Mouse (Mus musculus) liver, embryonic 18 days (tissue): ENCODE data around the gene Gucy1a1. TPM values are rescaled to one million over a fixed set of nuclear protein-coding genes. Genes with fewer than 3 reads are reported as not detected.

ENCODE experiments used
- polyA plus RNA-seq: library from polyadenylated mRNA; depleted of rRNA; stranded (reverse); fragments of >200 nt; gene quantifications from 2 replicates; pipeline ENCODE4 v1.2.3, GENCODE M21; 2012; rRNA removed

Gucy1a1 gene
- polyA plus RNA-seq, result 4.2 and 4.4 TPM in 2 replicates

DNA sequence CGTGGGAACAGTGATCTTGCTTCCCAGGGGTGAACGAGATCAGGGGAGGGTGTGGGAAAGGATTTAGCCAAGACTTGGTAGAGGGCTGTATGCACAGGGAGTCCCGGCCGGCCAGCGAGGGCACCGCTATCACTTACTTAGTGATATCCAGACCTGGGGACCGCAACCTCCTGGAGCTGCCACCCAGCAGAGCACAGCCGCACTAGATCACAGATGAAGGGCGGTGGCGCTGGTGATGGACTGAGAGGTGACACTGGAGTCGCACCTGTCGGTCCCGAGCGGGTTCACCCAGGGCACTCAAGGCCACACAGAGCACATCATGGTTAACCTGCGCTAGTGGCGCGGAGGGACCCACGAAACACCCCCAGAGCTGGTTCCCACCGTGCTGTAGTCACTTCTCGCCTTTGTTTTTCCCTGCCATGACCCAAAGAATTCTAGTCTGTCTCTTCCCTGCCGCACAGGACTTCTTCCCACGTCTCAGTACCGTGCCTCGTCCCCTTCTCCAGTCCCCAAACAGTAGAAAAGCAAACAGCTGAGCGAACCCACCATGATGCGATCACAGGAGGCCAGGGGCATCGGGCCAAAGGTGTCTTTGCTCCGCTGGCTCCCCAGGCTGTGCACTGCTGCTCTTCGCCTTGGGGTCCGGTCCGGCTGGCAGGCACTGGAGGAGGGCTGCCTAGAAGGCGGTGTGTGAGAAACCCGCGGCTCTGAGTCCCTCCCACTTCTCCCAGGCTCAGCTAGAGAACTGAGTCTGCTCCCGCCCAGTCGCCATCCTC is at the start of gene Gucy1a1:
Gucy1a1 (minus strand) TSS at position 664 of the 776 bp plus-strand sequence.

DNA sequence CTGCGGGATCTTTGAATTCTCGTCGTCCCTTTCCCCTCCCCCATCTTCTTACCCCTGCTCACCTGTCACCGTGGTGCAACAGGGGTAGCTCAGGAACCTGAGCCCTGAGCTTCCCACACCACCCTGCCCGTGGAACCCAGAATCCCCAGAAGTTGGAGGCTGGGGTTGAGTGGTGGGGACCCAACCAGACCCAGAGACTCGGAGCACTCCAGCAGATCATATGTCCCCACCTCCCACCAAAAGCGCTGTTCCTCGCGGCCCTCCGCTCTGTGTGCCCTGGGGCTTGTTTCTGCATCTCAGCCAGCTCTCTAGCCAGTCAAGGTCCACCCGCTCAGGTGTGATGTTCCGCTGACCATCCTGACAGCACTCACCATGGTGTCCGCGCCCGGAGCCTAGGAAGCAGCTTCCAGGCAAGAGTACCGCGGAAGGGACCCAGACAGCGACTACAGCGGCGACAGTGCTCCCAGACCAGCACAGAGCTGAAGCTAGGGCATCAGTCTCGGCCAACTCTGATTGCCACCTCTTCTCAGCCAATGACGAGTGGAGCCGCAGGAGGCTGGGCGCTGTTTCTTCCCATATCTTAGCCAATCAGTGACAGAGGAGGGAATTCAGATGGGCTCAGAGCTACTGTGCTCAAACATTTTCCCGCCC is 71.3 kb downstream of the Gucy1a1 start, which contains the start of gene Gucy1b1:
Gucy1b1 (minus strand) TSS at position 489 of the 651 bp plus-strand sequence.

Other genes with a start within 250 kb of the Gucy1a1 start
- gene Ctso, start 213.2 kb downstream of the Gucy1a1 start, polyA plus RNA-seq, result 12.2 and 15.7 TPM in 2 replicates
- gene Tdo2, start 169.6 kb downstream of the Gucy1a1 start, polyA plus RNA-seq, result 0.15 and 1.0 TPM in 2 replicates
- 0.59 and 1.1 TPM in 2 replicates for gene Asic5, start 163.5 kb downstream of the Gucy1a1 start, polyA plus RNA-seq
- gene Gucy1b1, start 71.1 kb downstream of the Gucy1a1 start, polyA plus RNA-seq, result 6.2 and 6.4 TPM in 2 replicates
- 0.10 TPM in 2 replicates for gene Map9, start 212.3 kb upstream of the Gucy1a1 start, polyA plus RNA-seq